Mouse (Mus musculus) thymus, adult 2 months (tissue): ENCODE measurements around the gene Cd151. TPM values are rescaled to one million over a fixed set of nuclear protein-coding genes. Genes with fewer than 3 reads are reported as not detected.

Experiments
- DNase-seq: peaks from one replicate; pipeline ENCODE4 v3.0.0; 2021
- H3K27ac ChIP-seq: fragments of 200-500 bp; 2 replicates; pipeline ENCODE4 v1.5.1; 2012; ENCODE audit warnings: low read length, control low read depth; ENCODE audit not compliant: control insufficient read depth, insufficient read depth
- H3K27me3 ChIP-seq: fragments of 200-500 bp; 2 replicates; pipeline ENCODE4 v1.6.1; 2012; ENCODE audit warnings: mild to moderate bottlenecking, low read length, moderate library complexity, mixed read lengths; ENCODE audit not compliant: control insufficient read depth, insufficient read depth
- H3K36me3 ChIP-seq: fragments of 200-500 bp; 2 replicates; pipeline ENCODE4 v1.6.1; 2012; ENCODE audit warnings: mild to moderate bottlenecking, low read length, moderate library complexity; ENCODE audit not compliant: control insufficient read depth, insufficient read depth
- H3K4me1 ChIP-seq: fragments of 200-500 bp; replicated peaks from 2 replicates; pipeline ENCODE4 v1.6.1; 2012; ENCODE audit warnings: low read length; ENCODE audit not compliant: control insufficient read depth, insufficient read depth
- H3K4me3 ChIP-seq: fragments of 200-500 bp; 2 replicates; pipeline ENCODE4 v1.5.1; 2012; ENCODE audit warnings: mild to moderate bottlenecking, low read length, control low read depth, moderate library complexity; ENCODE audit not compliant: control insufficient read depth, insufficient read depth
- CTCF ChIP-seq: fragments of 200-500 bp; IDR thresholded peaks from 2 replicates; pipeline ENCODE4 v1.5.1; 2012; ENCODE audit warnings: mild to moderate bottlenecking, control low read depth, low read length, moderate library complexity, borderline replicate concordance; ENCODE audit not compliant: control insufficient read depth, poor library complexity, insufficient read depth; ENCODE audit errors: extremely low read depth
- POLR2A ChIP-seq: fragments of 200-500 bp; IDR thresholded peaks from 2 replicates; pipeline ENCODE4 v1.6.1; 2012; ENCODE audit warnings: mild to moderate bottlenecking, low read length, control low read depth, moderate library complexity; ENCODE audit not compliant: control insufficient read depth, poor library complexity, insufficient read depth; ENCODE audit errors: extremely low read depth
- WGBS: fragments of 180-500 bp; shearing (Covaris S2); methylation state at CpG from one replicate; pipeline ENCODE4 v1.1.7; 2018; 5-methylcytosine and 5-hydroxymethylcytosine counted together
- polyA plus RNA-seq: library from polyadenylated mRNA; depleted of rRNA; stranded (reverse); fragments of >200 nt; gene quantifications from 2 replicates; pipeline ENCODE4 v1.2.3, GENCODE M21; 2012

Gene Cd151
- polyA plus RNA-seq, 1 experiment, result 186 TPM

GRCm38 (mm10) chr7:141502556-141502905 lies 35.3 kb downstream of the Cd151 start:
- no peak overlapping the region for H3K4me3 ChIP-seq
- no peak for TF ChIP-seq POLR2A
- no peak for TF ChIP-seq CTCF
- WGBS, result 98% methylated on average over 5 of the region's 5 CpGs
- no peaks in the 10 kb centered on the region for H3K4me1 ChIP-seq
- no peaks in the 10 kb centered on the region for H3K36me3 ChIP-seq
- H3K27ac ChIP-seq, result no peak overlapping the region
- H3K27me3 ChIP-seq, result no peaks in the 10 kb centered on the region
- DNase-seq, result no peak

GRCm38 (mm10) chr7:141506278-141506677 lies 39.1 kb downstream of the Cd151 start:
- DNase-seq, result no peak
- H3K4me1 ChIP-seq, result no peaks in the 10 kb centered on the region
- no peaks in the 10 kb centered on the region for H3K27me3 ChIP-seq
- no peak overlapping the region for H3K27ac ChIP-seq
- 95% methylated on average over 2 of the region's 2 CpGs for WGBS
- no peaks in the 10 kb centered on the region for H3K36me3 ChIP-seq
- TF ChIP-seq POLR2A (no peak), CTCF (no peak)
- H3K4me3 ChIP-seq, result no peak overlapping the region

- H3K4me3 ChIP-seq, result no peak overlapping the region
- no peaks in the 10 kb centered on the region for H3K4me1 ChIP-seq
- H3K36me3 ChIP-seq, result no peaks in the 10 kb centered on the region
- TF ChIP-seq CTCF, result no peak
- TF ChIP-seq POLR2A, result no peak
- no peak for DNase-seq
- H3K27ac ChIP-seq, result no peak overlapping the region
- no peaks in the 10 kb centered on the region for H3K27me3 ChIP-seq
Measured at GRCm38 (mm10) chr7:141508160-141508559, 41.0 kb downstream of the Cd151 start.

- H3K4me3 ChIP-seq, result no peak overlapping the region
- H3K36me3 ChIP-seq, result no peaks in the 10 kb centered on the region
- WGBS, result 96% methylated on average over 5 of the region's 5 CpGs
- no peaks in the 10 kb centered on the region for H3K27me3 ChIP-seq
- H3K27ac ChIP-seq, result no peak overlapping the region
- no peak for TF ChIP-seq CTCF
- TF ChIP-seq POLR2A, result no peak
- H3K4me1 ChIP-seq, result no peaks in the 10 kb centered on the region
- no peak for DNase-seq
Measured at GRCm38 (mm10) chr7:141510196-141510595, 43.0 kb downstream of the Cd151 start.

- H3K27me3 ChIP-seq, result no peaks in the 10 kb centered on the region
- H3K36me3 ChIP-seq, result no peaks in the 10 kb centered on the region
- no peak overlapping the region for H3K27ac ChIP-seq
- WGBS, result 93% methylated on average over 8 of the region's 8 CpGs
- no peak for TF ChIP-seq CTCF
- no peak for TF ChIP-seq POLR2A
- no peaks in the 10 kb centered on the region for H3K4me1 ChIP-seq
- no peak overlapping the region for H3K4me3 ChIP-seq
- DNase-seq, result no peak
Measured at GRCm38 (mm10) chr7:141510681-141511191, 43.5 kb downstream of the Cd151 start.

- no peak for DNase-seq
- Histone ChIP-seq H3K4me3 (no peak overlapping the region), H3K36me3 (no peaks in the 10 kb centered on the region), H3K27ac (no peak overlapping the region), H3K4me1 (no peaks in the 10 kb centered on the region), H3K27me3 (no peaks in the 10 kb centered on the region)
- TF ChIP-seq POLR2A (no peak), CTCF (no peak)
- 94% methylated on average over 4 of the region's 4 CpGs for WGBS
Measured at GRCm38 (mm10) chr7:141517638-141518037, 50.4 kb downstream of the Cd151 start.

GRCm38 (mm10) chr7:141518296-141518695 lies 51.1 kb downstream of the Cd151 start:
- Histone ChIP-seq H3K4me1 (no peaks in the 10 kb centered on the region), H3K36me3 (no peaks in the 10 kb centered on the region), H3K27me3 (no peaks in the 10 kb centered on the region), H3K4me3 (no peak overlapping the region), H3K27ac (no peak overlapping the region)
- 98% methylated on average over 5 of the region's 5 CpGs for WGBS
- TF ChIP-seq POLR2A (no peak), CTCF (no peak)
- no peak for DNase-seq
